Mouse (Mus musculus): Measurements from ENCODE around the gene Pcsk6. TPM values are rescaled to one million over a fixed set of nuclear protein-coding genes. Genes with fewer than 3 reads are reported as not detected.
A peak's percentile ranks its signal among the peaks of the same experiment; 100 is the strongest.

Gene Pcsk6
- polyA plus RNA-seq, 1 experiment from 2014 or later: 7.0 TPM

DNA sequence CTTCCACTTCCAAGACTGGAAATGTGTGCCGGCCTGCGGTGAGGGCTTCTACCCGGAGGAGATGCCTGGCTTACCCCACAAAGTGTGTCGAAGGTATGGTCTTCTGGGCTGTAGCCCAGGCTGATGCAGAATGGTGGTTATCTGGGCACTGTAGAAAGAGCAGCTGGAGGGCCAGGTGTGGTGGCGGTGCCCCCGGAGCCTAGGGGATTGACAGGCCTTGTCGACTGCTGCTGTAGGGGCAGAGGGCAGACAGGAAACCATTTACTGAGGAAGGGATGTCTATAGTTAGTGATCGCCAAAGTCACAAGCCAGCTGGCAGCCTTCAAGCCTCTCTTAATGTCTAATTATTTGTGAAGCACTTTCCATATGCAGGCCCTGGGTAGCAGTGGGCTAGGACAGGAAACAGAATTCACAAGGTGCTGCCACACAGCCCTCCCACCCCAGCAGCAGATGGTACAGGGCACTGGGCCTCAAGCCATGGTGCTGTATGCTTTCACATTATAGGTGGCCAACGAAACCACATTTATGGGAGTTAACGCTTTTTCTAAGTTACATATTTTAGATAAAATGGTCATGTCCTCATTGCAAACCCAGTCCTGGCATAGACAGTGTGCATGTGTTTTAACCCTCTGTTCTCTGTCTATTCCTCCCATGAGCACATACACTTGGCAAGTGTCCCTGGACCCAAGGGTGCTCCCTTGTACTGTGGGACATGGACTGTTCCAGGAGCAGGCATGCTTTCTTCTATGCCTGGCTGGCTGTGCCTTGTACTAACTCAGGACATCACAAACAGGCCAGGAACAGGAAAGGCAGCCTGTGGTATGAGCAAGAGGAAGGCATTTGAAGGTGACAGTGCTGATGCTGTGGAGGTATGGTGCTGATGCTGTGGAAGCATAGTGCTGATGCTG, 182.3 kb downstream of the Pcsk6 start, which contains the start of gene Gm45213:
Gm45213 (plus strand) TSS at position 51 of the 908 bp plus-strand sequence.
- no peaks in the 10 kb centered on the region for H3K4me1 ChIP-seq (replicated peaks; ENCODE audit: control insufficient read depth, insufficient read depth)
- no peak within 1 kb of the TSS for H3K4me3 ChIP-seq (ENCODE audit: low read depth, low read length)
- H3K9ac ChIP-seq (ENCODE audit: low read length): no peak within 1 kb of the TSS
- ATAC-seq (ENCODE audit: low FRiP score, low TSS enrichment): no peak
- no peak within 1 kb of the TSS for H3K27ac ChIP-seq (replicated peaks)
- no peaks in the 10 kb centered on the region for H3K36me3 ChIP-seq (ENCODE audit: control insufficient read depth, insufficient read depth, low read length)
- 66% methylated on average over 10 of the region's 10 CpGs for WGBS
- H3K4me2 ChIP-seq (replicated peaks; ENCODE audit: low read depth): no peak within 1 kb of the TSS
- H3K27me3 ChIP-seq (ENCODE audit: control insufficient read depth, insufficient read depth, low read length): no peaks in the 10 kb centered on the region
- TF ChIP-seq EP300 (optimal IDR thresholded peaks at IDR 0.05) (no peak), CTCF (IDR thresholded peaks at IDR 0.05; ENCODE audit: low read depth) (no peak)
- no peak for DNase-seq (ENCODE audit: low spot score)
- H3K9me3 ChIP-seq (ENCODE audit: control insufficient read depth, low read length): no peaks in the 10 kb centered on the region

DNA sequence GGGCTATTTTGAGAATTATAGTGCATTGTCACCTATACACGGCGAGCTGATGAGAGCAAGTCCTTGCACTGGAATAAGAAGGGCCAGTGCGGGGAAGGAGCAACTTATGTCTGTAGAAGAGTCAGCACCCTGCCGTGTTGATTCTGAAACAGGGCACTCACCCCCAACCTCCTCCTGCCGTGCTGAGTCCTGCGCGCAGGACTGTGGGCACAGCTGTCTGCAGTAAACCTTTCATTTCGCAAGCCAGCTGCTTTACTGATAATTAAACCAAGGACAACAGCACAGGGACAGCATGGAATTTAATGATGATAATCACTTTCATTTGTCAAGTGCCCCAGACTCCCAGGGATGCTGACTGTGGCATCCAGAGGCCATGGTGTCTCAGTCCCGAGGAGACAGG, 183.1 kb downstream of the Pcsk6 start:
- DNase-seq (ENCODE audit: low spot score): no peak
- H3K27ac ChIP-seq (replicated peaks): no peak overlapping the region
- TF ChIP-seq CTCF (IDR thresholded peaks at IDR 0.05; ENCODE audit: low read depth) (no peak), EP300 (optimal IDR thresholded peaks at IDR 0.05) (no peak)
- no peaks in the 10 kb centered on the region for H3K4me1 ChIP-seq (replicated peaks; ENCODE audit: control insufficient read depth, insufficient read depth)
- H3K9me3 ChIP-seq (ENCODE audit: control insufficient read depth, low read length): no peaks in the 10 kb centered on the region
- no peak overlapping the region for H3K9ac ChIP-seq (ENCODE audit: low read length)
- ATAC-seq (ENCODE audit: low FRiP score, low TSS enrichment): no peak
- no peak overlapping the region for H3K4me3 ChIP-seq (ENCODE audit: low read depth, low read length)
- 72% methylated on average over 9 of the region's 9 CpGs for WGBS
- no peak overlapping the region for H3K4me2 ChIP-seq (replicated peaks; ENCODE audit: low read depth)
- no peaks in the 10 kb centered on the region for H3K36me3 ChIP-seq (ENCODE audit: control insufficient read depth, insufficient read depth, low read length)
- H3K27me3 ChIP-seq (ENCODE audit: control insufficient read depth, insufficient read depth, low read length): no peaks in the 10 kb centered on the region

DNA sequence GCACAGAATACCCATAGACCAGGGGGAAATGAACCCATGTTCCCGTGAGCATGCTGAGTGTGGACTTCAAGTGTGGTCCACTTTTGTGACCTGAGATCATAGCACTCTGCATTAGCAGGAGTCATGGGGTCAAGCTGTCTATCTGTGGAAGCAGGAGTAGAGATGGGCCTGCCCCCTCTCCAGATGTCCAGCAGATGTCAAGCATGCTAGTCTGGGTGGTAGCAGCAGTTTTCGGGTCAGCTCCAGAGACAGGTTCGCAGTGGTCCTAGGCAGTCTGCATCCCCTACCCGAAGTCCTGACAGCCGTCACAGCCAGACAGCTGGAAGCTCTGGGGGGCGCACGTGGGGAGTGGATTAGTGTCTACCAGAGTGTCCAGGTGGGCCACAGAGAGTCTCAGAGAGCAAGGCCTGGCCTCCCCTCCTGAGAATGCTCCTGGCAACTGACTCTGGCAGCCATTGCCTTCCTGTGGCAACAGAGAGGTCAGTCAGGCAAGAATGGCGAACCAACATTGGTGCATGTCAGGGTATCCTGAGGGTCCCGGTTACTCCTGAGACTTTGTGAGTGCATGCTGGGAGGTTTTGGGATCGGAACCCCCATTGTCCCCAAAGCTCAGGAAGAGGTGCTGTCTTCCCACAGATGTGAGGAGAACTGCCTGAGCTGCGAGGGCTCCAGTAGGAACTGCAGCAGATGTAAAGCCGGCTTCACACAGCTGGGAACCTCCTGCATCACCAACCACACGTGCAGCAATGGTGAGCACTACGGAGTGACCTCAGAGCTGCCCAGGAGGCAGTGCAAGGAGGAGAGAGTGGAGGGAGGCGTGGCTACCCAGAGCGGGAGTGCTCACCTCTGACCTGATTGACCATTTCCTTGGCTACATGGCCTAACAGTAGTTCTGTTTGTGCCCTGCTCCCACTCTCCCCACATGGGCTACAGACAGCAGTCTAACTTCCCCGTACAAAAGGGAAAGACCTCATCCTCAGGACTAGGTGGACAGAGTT, 185.7 kb downstream of the Pcsk6 start:
- no peak for TF ChIP-seq CTCF (IDR thresholded peaks at IDR 0.05; ENCODE audit: low read depth)
- Histone ChIP-seq H3K9ac (ENCODE audit: low read length) (no peak overlapping the region), H3K36me3 (ENCODE audit: control insufficient read depth, insufficient read depth, low read length) (no peaks in the 10 kb centered on the region), H3K4me3 (ENCODE audit: low read depth, low read length) (no peak overlapping the region), H3K27ac (replicated peaks) (no peak overlapping the region), H3K27me3 (ENCODE audit: control insufficient read depth, insufficient read depth, low read length) (no peaks in the 10 kb centered on the region), H3K9me3 (ENCODE audit: control insufficient read depth, low read length) (no peaks in the 10 kb centered on the region), H3K4me2 (replicated peaks; ENCODE audit: low read depth) (no peak overlapping the region), H3K4me1 (replicated peaks; ENCODE audit: control insufficient read depth, insufficient read depth) (no peaks in the 10 kb centered on the region)
- peak; percentile 75 for ATAC-seq (ENCODE audit: low FRiP score, low TSS enrichment)
- WGBS: 60% methylated on average over 17 of the region's 17 CpGs
- no peak for DNase-seq (ENCODE audit: low spot score)

DNA sequence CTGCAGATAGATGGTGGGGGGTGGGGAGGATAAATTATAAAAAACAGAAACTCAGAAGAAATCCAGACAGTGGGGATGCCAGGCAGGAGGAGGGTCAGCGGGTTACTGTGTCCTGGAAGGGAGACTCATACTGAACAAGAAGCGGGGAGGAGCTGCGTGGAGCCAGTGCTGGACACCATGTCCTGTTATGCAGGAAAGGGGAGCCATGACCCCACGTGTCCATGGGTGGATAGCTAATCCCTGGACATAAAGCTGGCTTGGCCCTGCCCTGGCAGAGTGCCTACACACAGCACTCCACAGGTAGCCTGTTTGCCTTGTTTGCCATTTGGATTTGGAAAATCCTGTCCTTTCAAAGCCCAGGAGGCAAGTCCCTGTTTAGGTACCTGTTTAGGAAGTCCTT, 186.4 kb downstream of the Pcsk6 start:
- Histone ChIP-seq H3K4me1 (replicated peaks; ENCODE audit: control insufficient read depth, insufficient read depth) (no peaks in the 10 kb centered on the region), H3K4me2 (replicated peaks; ENCODE audit: low read depth) (no peak overlapping the region), H3K36me3 (ENCODE audit: control insufficient read depth, insufficient read depth, low read length) (no peaks in the 10 kb centered on the region), H3K9ac (ENCODE audit: low read length) (no peak overlapping the region), H3K9me3 (ENCODE audit: control insufficient read depth, low read length) (no peaks in the 10 kb centered on the region), H3K27ac (replicated peaks) (no peak overlapping the region), H3K27me3 (ENCODE audit: control insufficient read depth, insufficient read depth, low read length) (no peaks in the 10 kb centered on the region), H3K4me3 (ENCODE audit: low read depth, low read length) (no peak overlapping the region)
- WGBS: 85% methylated on average over 4 of the region's 4 CpGs
- ATAC-seq (ENCODE audit: low FRiP score, low TSS enrichment) (no peak; the same call in 1 of the 2 replicates), DNase-seq (ENCODE audit: low spot score) (no peak)
- no peak for TF ChIP-seq CTCF (IDR thresholded peaks at IDR 0.05; ENCODE audit: low read depth)
- no peak for TF ChIP-seq EP300 (optimal IDR thresholded peaks at IDR 0.05)

DNA sequence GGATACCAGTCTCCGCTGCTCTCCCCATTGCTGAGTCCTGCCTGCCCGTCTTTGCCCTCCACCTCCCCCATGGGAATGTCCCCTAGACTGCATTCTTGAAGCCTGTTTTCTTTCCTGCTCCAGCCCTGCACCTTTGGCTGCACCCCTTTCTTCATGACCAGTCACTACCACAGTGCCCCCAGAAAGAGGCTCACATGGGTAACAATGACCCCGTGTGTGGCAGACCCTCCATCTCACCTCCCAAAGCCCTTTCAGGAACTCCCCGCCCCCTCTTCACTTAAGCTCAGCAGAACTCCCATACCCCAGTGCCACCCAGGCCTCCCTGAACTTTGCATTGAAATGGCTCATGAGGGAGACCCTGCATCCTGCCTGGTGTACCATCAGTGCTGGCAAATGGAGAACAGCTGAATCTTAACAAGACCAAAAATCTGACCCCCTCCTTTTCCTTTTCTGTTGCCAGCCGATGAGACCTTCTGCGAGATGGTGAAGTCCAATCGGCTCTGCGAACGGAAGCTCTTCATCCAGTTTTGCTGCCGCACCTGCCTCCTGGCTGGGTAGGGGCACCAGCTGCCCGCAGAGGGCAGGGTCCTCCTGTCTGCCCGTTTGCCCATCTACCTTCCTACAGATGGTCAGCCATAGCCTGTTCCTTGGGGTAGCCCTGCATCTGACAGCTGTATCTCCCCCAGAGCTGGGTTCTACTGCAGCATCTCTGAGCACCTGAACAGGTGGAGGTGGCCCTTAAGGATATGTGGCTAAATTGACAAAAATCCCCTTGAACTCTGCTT, 187.1 kb downstream of the Pcsk6 start:
- DNase-seq (ENCODE audit: low spot score) (no peak), ATAC-seq (ENCODE audit: low FRiP score, low TSS enrichment) (no peak)
- Histone ChIP-seq H3K27ac (replicated peaks) (no peak overlapping the region), H3K4me3 (ENCODE audit: low read depth, low read length) (no peak overlapping the region), H3K36me3 (ENCODE audit: control insufficient read depth, insufficient read depth, low read length) (no peaks in the 10 kb centered on the region), H3K27me3 (ENCODE audit: control insufficient read depth, insufficient read depth, low read length) (no peaks in the 10 kb centered on the region), H3K9me3 (ENCODE audit: control insufficient read depth, low read length) (no peaks in the 10 kb centered on the region), H3K4me1 (replicated peaks; ENCODE audit: control insufficient read depth, insufficient read depth) (no peaks in the 10 kb centered on the region), H3K4me2 (replicated peaks; ENCODE audit: low read depth) (no peak overlapping the region), H3K9ac (ENCODE audit: low read length) (no peak overlapping the region)
- TF ChIP-seq EP300 (optimal IDR thresholded peaks at IDR 0.05) (no peak), CTCF (IDR thresholded peaks at IDR 0.05; ENCODE audit: low read depth) (no peak)
- WGBS: 87% methylated on average over 12 of the region's 12 CpGs
